Mouse (Mus musculus) hindbrain, embryonic 11.5 days (tissue): ENCODE results near the gene Fat3. TPM values are rescaled to one million over a fixed set of nuclear protein-coding genes. Genes with fewer than 3 reads are reported as not detected.

Experiments used
- ATAC-seq: fragments of 200-750 bp; cut with Nextera tagmentation; 2 replicates; pipeline ENCODE4 v1.8.0; 2017; ENCODE audit warnings: mild to moderate bottlenecking, moderate TSS enrichment, moderate library complexity; ENCODE audit not compliant: low FRiP score
- DNase-seq: peaks from one replicate; pipeline ENCODE4 v3.0.0-alpha.2; 2015; ENCODE audit warnings: low spot score
- H3K27ac ChIP-seq: fragments of 300-500 bp; sonication (generic); 2 replicates; pipeline ENCODE4 v1.5.1; 2014; ENCODE audit warnings: mild to moderate bottlenecking, low read depth, low read length
- H3K27me3 ChIP-seq: fragments of 300-500 bp; sonication (generic); 2 replicates; pipeline ENCODE4 v1.6.1; 2014; ENCODE audit warnings: mild to moderate bottlenecking, low read length, moderate library complexity, mixed read lengths; ENCODE audit not compliant: control insufficient read depth, insufficient read depth
- H3K36me3 ChIP-seq: fragments of 300-500 bp; sonication (generic); 2 replicates; pipeline ENCODE4 v1.6.1; 2014; ENCODE audit warnings: mild to moderate bottlenecking, low read length, moderate library complexity, mixed read lengths; ENCODE audit not compliant: control insufficient read depth, insufficient read depth
- H3K4me1 ChIP-seq: fragments of 300-500 bp; sonication (generic); replicated peaks from 2 replicates; pipeline ENCODE4 v1.6.1; 2014; ENCODE audit warnings: low read length, mixed read lengths; ENCODE audit not compliant: control insufficient read depth, insufficient read depth
- H3K4me2 ChIP-seq: fragments of 300-500 bp; sonication (generic); replicated peaks from 2 replicates; pipeline ENCODE4 v1.6.1; 2014; ENCODE audit warnings: mild to moderate bottlenecking, low read depth, low read length
- H3K4me3 ChIP-seq: fragments of 300-500 bp; sonication (generic); 2 replicates; pipeline ENCODE4 v1.5.1; 2014; ENCODE audit warnings: low read depth, low read length
- H3K9ac ChIP-seq: fragments of 300-500 bp; sonication (generic); 2 replicates; pipeline ENCODE4 v1.6.1; 2014; ENCODE audit warnings: low read depth, low read length
- H3K9me3 ChIP-seq: fragments of 300-500 bp; sonication (generic); 2 replicates; pipeline ENCODE4 v1.6.1; 2016; ENCODE audit warnings: low read length; ENCODE audit not compliant: control insufficient read depth
- WGBS: fragments of 180-500 bp; shearing (Covaris S2); extraction: QIAGEN DNeasy Blood & Tissue Kit; methylation state at CpG from one replicate; pipeline ENCODE4 v1.1.7; 2014; 5-methylcytosine and 5-hydroxymethylcytosine counted together
- polyA plus RNA-seq: library from polyadenylated mRNA; unstranded; fragments of >200 nt; fragmentation: Nextera tagmentation; extraction: Ambion mirVana; gene quantifications from 2 replicates; pipeline ENCODE4 v1.2.1, GENCODE M21; 2014

Fat3 gene
- polyA plus RNA-seq, 1 experiment from 2014 or later: 15.5 TPM

DNA sequence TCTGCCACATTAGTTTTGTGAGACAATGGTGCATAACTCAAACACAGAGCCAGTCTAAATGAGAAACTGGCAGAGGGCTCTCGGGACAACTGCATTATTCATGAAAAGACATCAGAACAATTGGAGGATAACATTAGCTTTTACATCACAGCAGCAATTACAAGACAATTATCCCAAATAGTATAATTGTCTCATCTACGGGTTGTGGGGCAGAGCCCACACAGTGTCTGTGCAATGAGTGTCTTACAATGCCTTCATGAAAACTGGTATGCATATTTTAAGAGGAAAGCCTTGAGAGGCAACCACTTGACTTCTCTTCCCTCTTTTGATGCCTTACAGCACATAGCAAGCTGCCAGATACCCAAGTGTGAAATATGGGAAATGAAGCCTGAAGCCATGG is 603.0 kb downstream of the Fat3 start:
- WGBS: 65% methylated on average over 2 of the region's 2 CpGs
- Histone ChIP-seq H3K4me3 (no peak overlapping the region), H3K4me1 (no peaks in the 10 kb centered on the region), H3K36me3 (no peaks in the 10 kb centered on the region), H3K4me2 (no peak overlapping the region), H3K27ac (no peak overlapping the region), H3K27me3 (no peaks in the 10 kb centered on the region), H3K9me3 (no peaks in the 10 kb centered on the region), H3K9ac (no peak overlapping the region)
- DNase-seq (no peak), ATAC-seq (no peak)

DNA sequence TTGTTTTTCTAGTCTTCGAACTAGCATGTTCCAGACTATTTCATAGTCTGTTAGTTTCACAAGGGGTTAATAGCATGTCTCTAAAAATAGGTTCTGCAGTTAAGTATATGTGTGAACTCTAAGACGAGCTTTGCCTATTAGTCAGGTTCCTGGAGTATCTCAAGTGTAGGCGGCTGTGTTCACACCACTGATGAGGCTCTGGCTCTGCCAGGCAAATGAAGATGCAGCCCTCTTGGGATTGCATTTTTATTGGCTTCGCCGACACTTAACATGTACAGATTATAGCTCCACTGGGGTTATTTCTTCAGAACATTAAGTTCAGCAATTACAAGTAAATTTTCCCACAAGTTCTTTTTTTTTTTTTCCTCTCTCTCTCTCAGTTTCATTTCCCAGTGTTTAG is 614.3 kb downstream of the Fat3 start:
- no peak overlapping the region for H3K4me2 ChIP-seq
- H3K27me3 ChIP-seq: no peaks in the 10 kb centered on the region
- 80% methylated on average over 5 of the region's 5 CpGs for WGBS
- no peak overlapping the region for H3K9ac ChIP-seq
- no peaks in the 10 kb centered on the region for H3K36me3 ChIP-seq
- H3K9me3 ChIP-seq: no peaks in the 10 kb centered on the region
- no peak overlapping the region for H3K4me3 ChIP-seq
- no peak overlapping the region for H3K27ac ChIP-seq
- DNase-seq (no peak), ATAC-seq (no peak)
- no peaks in the 10 kb centered on the region for H3K4me1 ChIP-seq

- Histone ChIP-seq H3K36me3 (no peaks in the 10 kb centered on the region), H3K9ac (no peak overlapping the region), H3K9me3 (no peaks in the 10 kb centered on the region), H3K4me2 (no peak overlapping the region), H3K27me3 (no peaks in the 10 kb centered on the region), H3K4me3 (no peak overlapping the region), H3K27ac (no peak overlapping the region), H3K4me1 (no peaks in the 10 kb centered on the region)
- DNase-seq: no peak
- peak; percentile 53 for ATAC-seq
Measured at GRCm38 (mm10) chr9:15880754-15881153, 620.3 kb downstream of the Fat3 start.

DNA sequence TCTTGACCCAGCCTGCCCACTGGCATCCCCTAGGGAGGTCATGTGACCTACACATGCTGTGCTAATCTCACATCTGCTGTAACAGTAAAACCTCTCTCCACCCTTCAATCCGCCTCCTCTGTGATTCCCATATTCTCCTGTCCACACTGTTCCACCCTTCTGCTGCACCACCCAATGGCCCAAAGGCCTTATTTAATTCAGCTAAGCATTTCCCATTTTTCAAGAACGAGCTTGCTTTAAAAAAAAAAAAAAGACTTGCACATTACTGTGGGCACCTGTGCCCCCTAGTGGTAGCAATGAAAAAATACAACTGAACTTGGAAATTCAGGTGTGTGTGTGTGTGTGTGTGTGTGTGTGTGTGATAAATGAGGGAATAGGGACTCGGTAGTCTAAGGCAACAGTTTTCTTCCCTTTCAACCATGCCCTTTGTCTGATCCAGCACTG is 620.9 kb downstream of the Fat3 start:
- WGBS: 37% methylated on average over 3 of the region's 3 CpGs
- DNase-seq (peak; percentile 53), ATAC-seq (peak; percentile 78)
- Histone ChIP-seq H3K4me3 (no peak overlapping the region), H3K9me3 (no peaks in the 10 kb centered on the region), H3K9ac (no peak overlapping the region), H3K36me3 (no peaks in the 10 kb centered on the region), H3K4me2 (no peak overlapping the region), H3K27ac (no peak overlapping the region), H3K27me3 (no peaks in the 10 kb centered on the region), H3K4me1 (no peaks in the 10 kb centered on the region)

DNA sequence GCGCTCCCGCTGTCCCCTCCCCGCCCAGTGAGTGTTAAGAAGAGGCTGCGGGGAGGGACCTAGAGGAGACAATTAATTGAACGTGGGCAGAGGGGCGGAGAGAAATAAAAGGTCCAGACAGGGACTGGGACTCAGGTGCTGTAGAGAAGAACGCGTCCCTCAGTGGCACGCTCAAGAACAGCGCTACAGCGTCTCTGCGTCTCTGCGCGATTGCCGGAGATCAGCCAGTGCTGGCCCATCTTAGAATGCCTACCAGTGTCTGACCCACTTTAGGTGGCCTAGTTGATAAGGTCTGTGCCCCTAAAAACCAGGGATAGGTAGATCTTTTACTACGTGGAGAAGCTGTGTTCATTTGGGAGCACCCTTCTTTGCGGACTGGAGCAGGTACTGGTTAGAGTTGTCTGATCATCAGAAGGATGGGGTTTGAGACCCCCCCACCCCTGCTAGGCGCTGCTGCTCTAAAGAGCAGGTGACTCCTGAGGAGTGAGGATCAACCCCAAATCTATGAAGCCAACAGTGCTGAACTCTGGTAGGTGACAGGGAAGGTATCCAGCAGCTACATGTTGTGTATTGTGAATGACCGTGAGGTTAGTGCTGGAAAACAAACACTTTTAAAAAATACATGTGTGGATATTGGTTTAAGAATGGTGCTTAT is 626.5 kb downstream of the Fat3 start, which contains the start of gene Mtnr1b:
Gene Mtnr1b, minus strand, starts transcription at position 51 of the 655 bp plus-strand sequence.
- WGBS: 60% methylated on average over 19 of the region's 19 CpGs
- Histone ChIP-seq H3K27me3 (no peaks in the 10 kb centered on the region), H3K36me3 (no peaks in the 10 kb centered on the region), H3K9ac (no peak within 1 kb of the TSS), H3K9me3 (no peaks in the 10 kb centered on the region), H3K4me3 (no peak within 1 kb of the TSS), H3K4me2 (no peak within 1 kb of the TSS), H3K4me1 (no peaks in the 10 kb centered on the region), H3K27ac (no peak within 1 kb of the TSS)
- no peak for DNase-seq
- no peak for ATAC-seq

DNA sequence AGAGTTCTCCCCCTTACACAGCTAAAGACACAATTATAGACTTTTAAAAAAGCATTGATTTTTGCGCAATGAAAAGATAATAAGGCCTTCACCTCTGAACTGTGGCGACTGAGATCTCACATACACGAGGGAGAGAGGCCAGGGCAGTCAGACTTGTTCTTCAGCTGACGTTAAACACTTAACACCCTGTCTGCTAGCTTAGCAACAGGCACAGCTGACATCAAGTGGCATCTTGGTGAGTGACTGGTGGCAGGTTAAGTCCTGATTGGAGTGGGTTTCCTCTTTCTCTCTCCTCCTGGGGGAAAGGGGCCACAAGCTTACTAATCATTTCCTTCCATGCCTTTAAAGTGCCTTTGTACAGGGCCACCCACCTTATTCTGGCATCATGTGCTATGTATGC is 631.1 kb downstream of the Fat3 start:
- H3K27ac ChIP-seq: no peak overlapping the region
- ATAC-seq: no peak
- H3K4me2 ChIP-seq: no peak overlapping the region
- H3K9ac ChIP-seq: no peak overlapping the region
- no peaks in the 10 kb centered on the region for H3K36me3 ChIP-seq
- 80% methylated on average over 4 of the region's 4 CpGs for WGBS
- no peaks in the 10 kb centered on the region for H3K4me1 ChIP-seq
- H3K4me3 ChIP-seq: no peak overlapping the region
- DNase-seq: no peak
- no peaks in the 10 kb centered on the region for H3K9me3 ChIP-seq
- H3K27me3 ChIP-seq: no peaks in the 10 kb centered on the region

DNA sequence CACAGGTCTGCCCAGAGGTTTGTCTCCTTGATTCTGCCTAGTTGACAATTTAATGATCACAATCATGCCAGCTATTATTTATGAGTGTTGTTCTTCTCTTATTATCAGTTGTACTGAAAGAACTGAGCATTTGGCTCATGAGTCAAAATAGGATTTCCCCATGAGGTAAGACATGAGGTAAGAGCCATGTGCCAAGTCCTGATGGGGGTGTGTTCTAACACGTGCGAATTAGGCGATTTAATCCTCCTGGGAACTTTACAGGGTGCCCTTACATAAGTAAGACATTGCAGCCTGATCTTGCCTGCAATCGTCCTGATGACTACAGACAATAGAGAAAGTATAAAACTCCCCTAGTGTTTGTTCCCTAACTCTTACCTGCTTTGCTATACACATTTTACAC is 631.6 kb downstream of the Fat3 start:
- H3K9me3 ChIP-seq: no peaks in the 10 kb centered on the region
- H3K36me3 ChIP-seq: no peaks in the 10 kb centered on the region
- WGBS: 65% methylated on average over 4 of the region's 4 CpGs
- DNase-seq (no peak), ATAC-seq (no peak)
- no peak overlapping the region for H3K9ac ChIP-seq
- H3K27me3 ChIP-seq: no peaks in the 10 kb centered on the region
- no peaks in the 10 kb centered on the region for H3K4me1 ChIP-seq
- H3K4me2 ChIP-seq: no peak overlapping the region
- H3K27ac ChIP-seq: no peak overlapping the region
- no peak overlapping the region for H3K4me3 ChIP-seq

DNA sequence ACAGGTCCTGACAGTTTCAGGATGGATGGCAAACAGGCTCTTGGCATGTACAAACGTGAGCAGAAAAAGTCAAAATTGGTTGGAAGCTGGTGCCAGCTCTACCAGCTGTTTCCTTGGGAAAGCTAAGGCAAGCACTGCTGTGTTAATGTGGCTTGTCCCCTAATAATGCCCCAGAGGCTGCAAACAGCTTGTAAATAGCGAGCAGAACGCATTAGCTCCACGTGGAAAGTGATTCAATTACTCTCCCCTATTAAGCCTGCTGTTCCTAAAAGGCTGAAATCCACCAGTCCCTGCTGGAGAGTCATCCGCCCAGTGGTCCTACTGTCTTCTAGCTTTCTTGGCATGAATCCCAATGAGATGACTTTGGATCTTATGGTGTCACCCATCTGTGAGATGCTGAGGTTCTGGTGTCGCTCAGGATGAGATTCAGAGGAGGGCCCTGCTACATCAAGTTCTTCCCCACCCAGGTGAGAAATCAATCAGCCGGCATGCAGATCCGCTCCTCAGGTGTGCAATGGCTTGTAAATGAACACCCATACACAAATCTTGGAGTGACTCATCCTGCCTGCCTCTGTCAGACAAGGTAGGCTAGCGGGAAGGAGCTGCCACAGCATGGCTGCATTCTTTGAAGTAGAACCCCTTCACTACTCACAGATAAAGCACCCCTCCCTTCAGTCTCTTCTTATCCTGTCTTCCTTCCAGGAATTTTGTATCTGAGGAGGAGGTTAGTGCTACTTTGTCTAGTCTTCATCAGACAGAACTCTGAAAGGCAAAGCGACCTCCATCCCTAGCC is 634.6 kb downstream of the Fat3 start:
- Histone ChIP-seq H3K4me3 (no peak overlapping the region), H3K9ac (no peak overlapping the region), H3K4me1 (no peaks in the 10 kb centered on the region), H3K36me3 (no peaks in the 10 kb centered on the region), H3K4me2 (no peak overlapping the region), H3K9me3 (no peaks in the 10 kb centered on the region), H3K27ac (no peak overlapping the region), H3K27me3 (no peaks in the 10 kb centered on the region)
- ATAC-seq (no peak), DNase-seq (no peak)
- WGBS: 81% methylated on average over 10 of the region's 10 CpGs

GRCm38 (mm10) chr9:15861402-15861801 is 639.7 kb downstream of the Fat3 start:
- DNase-seq (no peak), ATAC-seq (no peak)
- H3K27ac ChIP-seq: no peak overlapping the region
- H3K4me1 ChIP-seq: no peaks in the 10 kb centered on the region
- no peaks in the 10 kb centered on the region for H3K9me3 ChIP-seq
- no peaks in the 10 kb centered on the region for H3K27me3 ChIP-seq
- H3K4me3 ChIP-seq: no peak overlapping the region
- no peak overlapping the region for H3K4me2 ChIP-seq
- WGBS: 76% methylated on average over 5 of the region's 5 CpGs
- H3K9ac ChIP-seq: no peak overlapping the region
- H3K36me3 ChIP-seq: no peaks in the 10 kb centered on the region
